Mouse (Mus musculus) testis, adult 2 months (tissue): ENCODE results near the gene Tctex1d1. TPM values are rescaled to one million over a fixed set of nuclear protein-coding genes. Genes with fewer than 3 reads are reported as not detected.

Experiments
- H3K27ac ChIP-seq: fragments of 200-500 bp; 2 replicates; pipeline ENCODE4 v1.5.1; 2012; ENCODE audit warnings: low read depth, low read length; ENCODE audit not compliant: control insufficient read depth, insufficient read depth
- H3K27me3 ChIP-seq: fragments of 200-500 bp; 2 replicates; pipeline ENCODE4 v1.6.1; 2012; ENCODE audit warnings: mild to moderate bottlenecking, low read length, moderate library complexity; ENCODE audit not compliant: control insufficient read depth, insufficient read depth
- H3K36me3 ChIP-seq: fragments of 200-500 bp; 2 replicates; pipeline ENCODE4 v1.6.1; 2012; ENCODE audit warnings: mild to moderate bottlenecking, low read length; ENCODE audit not compliant: control insufficient read depth, insufficient read depth
- H3K4me1 ChIP-seq: fragments of 200-500 bp; 2 replicates; pipeline ENCODE4 v1.6.1; 2012; ENCODE audit warnings: low read length; ENCODE audit not compliant: control insufficient read depth, insufficient read depth
- H3K4me3 ChIP-seq: fragments of 200-500 bp; 2 replicates; pipeline ENCODE4 v1.5.1; 2012; ENCODE audit warnings: low read depth, mild to moderate bottlenecking, low read length, moderate library complexity, mixed read lengths; ENCODE audit not compliant: control insufficient read depth
- CTCF ChIP-seq: fragments of 200-500 bp; IDR thresholded peaks from 2 replicates; pipeline ENCODE4 v1.5.1; 2012; ENCODE audit warnings: low read depth, mild to moderate bottlenecking, inconsistent platforms, low read length, moderate library complexity; ENCODE audit not compliant: control insufficient read depth, insufficient read depth, insufficient replicate concordance
- POLR2A ChIP-seq: fragments of 200-500 bp; IDR thresholded peaks from 2 replicates; pipeline ENCODE4 v1.6.1; 2012; ENCODE audit warnings: low read depth, mild to moderate bottlenecking, inconsistent platforms, low read length, moderate library complexity; ENCODE audit not compliant: control insufficient read depth
- polyA plus RNA-seq: library from polyadenylated mRNA; depleted of rRNA; stranded (reverse); fragments of >200 nt; gene quantifications from 2 replicates; pipeline ENCODE4 v1.2.3, GENCODE M21; 2012; rRNA removed

The Tctex1d1 gene
- 334 and 417 TPM in 2 replicates for polyA plus RNA-seq

GRCm38 (mm10) chr4:102978440-102978839 is at the start of gene Tctex1d1:
Tctex1d1 (plus strand) TSS chr4:102978606.
- TF ChIP-seq CTCF: no peak
- Histone ChIP-seq H3K36me3 (no peaks in the 10 kb centered on the region), H3K27me3 (no peaks in the 10 kb centered on the region), H3K4me3 (no peak within 1 kb of the TSS; the same call in 1 of the 2 replicates), H3K27ac (no peak within 1 kb of the TSS), H3K4me1 (no peaks in the 10 kb centered on the region; the same call in 1 of the 2 replicates)

- TF ChIP-seq POLR2A (no peak), CTCF (no peak)
- H3K36me3 ChIP-seq: no peaks in the 10 kb centered on the region
- no peaks in the 10 kb centered on the region for H3K4me1 ChIP-seq
Measured at GRCm38 (mm10) chr4:102929491-102929890, 48.9 kb upstream of the Tctex1d1 start.

GRCm38 (mm10) chr4:102930679-102931078 is 47.7 kb upstream of the Tctex1d1 start:
- no peak overlapping the region for H3K4me3 ChIP-seq
- H3K27me3 ChIP-seq: no peaks in the 10 kb centered on the region
- no peak overlapping the region for H3K27ac ChIP-seq
- no peaks in the 10 kb centered on the region for H3K4me1 ChIP-seq
- TF ChIP-seq POLR2A (no peak), CTCF (no peak)
- no peaks in the 10 kb centered on the region for H3K36me3 ChIP-seq

More at GRCm38 (mm10) chr4:102929491-102929890, 48.9 kb upstream of the Tctex1d1 start:
- Histone ChIP-seq H3K27me3 (no peaks in the 10 kb centered on the region), H3K4me3 (no peak overlapping the region), H3K27ac (no peak overlapping the region)

GRCm38 (mm10) chr4:102940266-102940665 is 38.1 kb upstream of the Tctex1d1 start:
- H3K27me3 ChIP-seq: no peaks in the 10 kb centered on the region
- TF ChIP-seq CTCF (no peak), POLR2A (no peak)
- no peak overlapping the region for H3K4me3 ChIP-seq
- H3K36me3 ChIP-seq: no peaks in the 10 kb centered on the region
- no peak overlapping the region for H3K27ac ChIP-seq
- no peaks in the 10 kb centered on the region for H3K4me1 ChIP-seq

- Histone ChIP-seq H3K27ac (no peak overlapping the region), H3K27me3 (no peaks in the 10 kb centered on the region), H3K36me3 (no peaks in the 10 kb centered on the region), H3K4me3 (no peak overlapping the region), H3K4me1 (no peaks in the 10 kb centered on the region)
- TF ChIP-seq POLR2A (no peak), CTCF (no peak)
Measured at GRCm38 (mm10) chr4:102940738-102941137, 37.7 kb upstream of the Tctex1d1 start.

GRCm38 (mm10) chr4:102944325-102944724 is 34.1 kb upstream of the Tctex1d1 start:
- H3K27me3 ChIP-seq: no peaks in the 10 kb centered on the region
- no peaks in the 10 kb centered on the region for H3K36me3 ChIP-seq
- TF ChIP-seq CTCF: no peak
- no peak for TF ChIP-seq POLR2A
- no peaks in the 10 kb centered on the region for H3K4me1 ChIP-seq
- no peak overlapping the region for H3K27ac ChIP-seq
- H3K4me3 ChIP-seq: no peak overlapping the region

GRCm38 (mm10) chr4:102952476-102952875 is 25.9 kb upstream of the Tctex1d1 start:
- H3K4me3 ChIP-seq: no peak overlapping the region
- H3K4me1 ChIP-seq: peaks cover 6% of the 10 kb centered on the region
- H3K27me3 ChIP-seq: no peaks in the 10 kb centered on the region
- no peak overlapping the region for H3K27ac ChIP-seq
- no peak for TF ChIP-seq POLR2A
- no peak for TF ChIP-seq CTCF
- no peaks in the 10 kb centered on the region for H3K36me3 ChIP-seq

GRCm38 (mm10) chr4:102955294-102955956 is 23.0 kb upstream of the Tctex1d1 start:
- H3K27me3 ChIP-seq: no peaks in the 10 kb centered on the region
- no peak overlapping the region for H3K27ac ChIP-seq
- no peaks in the 10 kb centered on the region for H3K36me3 ChIP-seq
- peaks cover 6% of the 10 kb centered on the region for H3K4me1 ChIP-seq
- TF ChIP-seq CTCF: no peak
- TF ChIP-seq POLR2A: no peak
- peak overlapping the region; percentile 47 for H3K4me3 ChIP-seq
